Mouse (Mus musculus) heart, postnatal 0 days (tissue): ENCODE data around the gene Apbb1. TPM values are rescaled to one million over a fixed set of nuclear protein-coding genes. Genes with fewer than 3 reads are reported as not detected.

Source experiments
- ATAC-seq: fragments of 200-750 bp; cut with Nextera tagmentation; 2 replicates; pipeline ENCODE4 v1.8.0; 2017; ENCODE audit warnings: low read depth, moderate number of reproducible peaks, moderate library complexity; ENCODE audit not compliant: insufficient read depth
- DNase-seq: peaks from one replicate; pipeline ENCODE4 v3.0.0-alpha.2; 2016; ENCODE audit warnings: low spot score
- H3K27ac ChIP-seq: fragments of 300-500 bp; sonication (generic); 2 replicates; pipeline ENCODE4 v1.5.1; 2014; ENCODE audit warnings: low read depth, mild to moderate bottlenecking
- H3K27me3 ChIP-seq: fragments of 300-500 bp; sonication (generic); 2 replicates; pipeline ENCODE4 v1.6.1; 2014; ENCODE audit warnings: low read length, mixed read lengths; ENCODE audit not compliant: control insufficient read depth, insufficient read depth
- H3K36me3 ChIP-seq: fragments of 300-500 bp; sonication (generic); replicated peaks from 2 replicates; pipeline ENCODE4 v1.6.1; 2014; ENCODE audit warnings: low read length, mixed read lengths; ENCODE audit not compliant: control insufficient read depth, insufficient read depth
- H3K4me1 ChIP-seq: fragments of 300-500 bp; sonication (generic); 2 replicates; pipeline ENCODE4 v1.6.1; 2014; ENCODE audit warnings: antibody characterized with exemption; ENCODE audit not compliant: control insufficient read depth, insufficient read depth
- H3K4me2 ChIP-seq: fragments of 300-500 bp; sonication (generic); 2 replicates; pipeline ENCODE4 v1.6.1; 2014; ENCODE audit warnings: low read depth, mild to moderate bottlenecking, low read length, moderate library complexity
- H3K4me3 ChIP-seq: fragments of 300-500 bp; sonication (generic); 2 replicates; pipeline ENCODE4 v1.5.1; 2014; ENCODE audit warnings: low read depth, low read length
- H3K9ac ChIP-seq: fragments of 300-500 bp; sonication (generic); replicated peaks from 2 replicates; pipeline ENCODE4 v1.6.1; 2014; ENCODE audit warnings: low read depth, low read length, mixed read lengths
- H3K9me3 ChIP-seq: fragments of 300-500 bp; sonication (generic); replicated peaks from 2 replicates; pipeline ENCODE4 v1.6.1; 2016; ENCODE audit warnings: low read length; ENCODE audit not compliant: control insufficient read depth
- CTCF ChIP-seq: IDR thresholded peaks from 2 replicates; pipeline ENCODE4 v1.5.1; 2016; ENCODE audit warnings: antibody characterized with exemption, control low read depth, low read depth
- EP300 ChIP-seq: IDR thresholded peaks from 2 replicates; pipeline ENCODE4 v1.6.1; 2016; ENCODE audit warnings: antibody characterized with exemption, low read depth
- WGBS: fragments of 180-500 bp; shearing (Covaris S2); extraction: QIAGEN DNeasy Blood & Tissue Kit; methylation state at CpG from one replicate; pipeline ENCODE4 v1.1.7; 2014; 5-methylcytosine and 5-hydroxymethylcytosine counted together
- polyA plus RNA-seq: library from polyadenylated mRNA; unstranded; fragments of >200 nt; fragmentation: Nextera tagmentation; extraction: Ambion mirVana; gene quantifications from 2 replicates; pipeline ENCODE4 v1.2.1, GENCODE M21; 2015
- total RNA-seq: library from RNA; depleted of rRNA; stranded (reverse); fragments of >200 nt; gene quantifications from 2 replicates; pipeline ENCODE4 v1.2.3, GENCODE M21; 2014; ENCODE audit warnings: low replicate concordance

The Apbb1 gene
- total and polyA plus RNA-seq, 2 experiments from 2014 or later = 67.3 to 170 TPM

DNA sequence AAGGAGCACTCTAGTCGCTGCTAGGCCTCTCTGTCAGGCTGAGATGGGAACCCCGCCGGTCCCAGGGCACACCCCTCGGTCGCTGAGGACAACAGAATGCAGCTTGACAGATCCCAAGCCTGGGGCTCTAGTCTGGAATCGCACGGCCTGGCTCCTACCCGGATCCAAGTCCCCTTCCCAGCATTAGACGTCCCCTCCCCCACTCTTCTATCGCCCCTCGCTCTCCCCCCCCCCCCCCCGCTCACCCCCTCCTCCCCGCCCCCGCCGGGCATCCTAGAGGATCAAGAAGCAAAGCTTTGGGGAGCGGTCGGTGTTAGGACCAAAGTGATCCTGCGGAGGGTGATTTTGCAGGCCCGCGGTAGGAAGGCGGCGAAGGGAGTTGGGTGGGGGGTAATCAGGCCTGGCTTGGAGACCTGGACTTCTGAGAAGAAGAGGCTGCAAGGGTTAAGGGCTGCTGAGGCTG, 795 bp downstream of the Apbb1 start:
- Histone ChIP-seq H3K27ac (peak overlapping the region; percentile 73; the same call in 1 of the 2 replicates), H3K36me3 (no peaks in the 10 kb centered on the region), H3K4me3 (peak overlapping the region; percentile 73), H3K9me3 (no peaks in the 10 kb centered on the region), H3K27me3 (no peaks in the 10 kb centered on the region), H3K4me2 (peak overlapping the region; percentile 94), H3K4me1 (no peaks in the 10 kb centered on the region; the same call in 1 of the 2 replicates), H3K9ac (peak overlapping the region; percentile 65)
- 2% methylated on average over 17 of the region's 22 CpGs for WGBS
- ATAC-seq = peak; percentile 24
- no peak for DNase-seq
- TF ChIP-seq EP300 (no peak), CTCF (no peak)

DNA sequence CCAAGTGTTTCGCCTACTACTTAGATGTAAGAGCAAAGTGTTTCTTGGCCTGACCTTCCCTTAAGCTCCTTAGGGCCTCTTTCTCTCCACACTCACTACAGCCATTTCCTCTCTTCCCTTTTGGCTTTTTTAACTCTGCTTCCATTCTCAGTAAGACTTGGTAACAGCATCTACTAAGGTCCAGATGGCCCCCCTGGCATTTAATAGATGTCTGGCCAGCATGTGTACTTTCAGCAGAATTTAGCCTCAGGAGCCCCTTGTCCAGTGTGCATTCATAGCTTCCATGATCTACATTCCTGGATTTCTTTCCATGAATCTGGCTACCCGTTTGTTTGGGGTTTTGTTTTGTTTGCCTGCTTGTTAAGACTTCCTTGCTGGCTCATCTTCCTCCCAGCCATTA, 3.0 kb downstream of the Apbb1 start:
- Histone ChIP-seq H3K4me1 (no peaks in the 10 kb centered on the region; the same call in 1 of the 2 replicates), H3K9me3 (no peaks in the 10 kb centered on the region), H3K27ac (no peak overlapping the region), H3K4me3 (no peak overlapping the region), H3K27me3 (no peaks in the 10 kb centered on the region), H3K9ac (no peak overlapping the region), H3K36me3 (peaks cover 9% of the 10 kb centered on the region), H3K4me2 (no peak overlapping the region)
- TF ChIP-seq CTCF (no peak), EP300 (no peak)
- 75% methylated on average over 2 of the region's 2 CpGs for WGBS
- DNase-seq = no peak
- no peak for ATAC-seq

DNA sequence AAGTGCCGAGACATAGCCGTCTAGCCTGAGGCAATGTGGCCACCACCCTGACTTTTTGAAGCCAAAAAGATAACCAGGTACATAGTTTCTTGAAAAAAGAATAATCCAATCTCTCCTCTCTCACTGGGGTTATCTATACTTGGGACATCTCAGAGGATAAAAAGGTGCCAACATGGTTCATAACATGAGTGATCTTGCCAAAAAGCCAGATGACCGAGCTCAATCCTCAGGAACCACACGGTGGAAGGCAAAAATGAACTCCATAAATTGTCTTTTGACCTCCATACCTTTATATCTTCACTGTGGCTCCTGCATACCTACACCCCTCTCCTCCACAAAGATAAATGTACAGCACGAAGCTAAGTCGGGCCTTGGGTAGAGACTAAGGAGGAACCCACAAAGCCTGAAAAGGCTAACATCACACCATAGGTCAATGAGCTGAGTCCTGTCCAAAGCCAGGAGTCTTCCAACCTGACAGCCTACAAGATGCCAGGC, 4.0 kb downstream of the Apbb1 start:
- Histone ChIP-seq H3K27ac (no peak overlapping the region), H3K27me3 (no peaks in the 10 kb centered on the region), H3K4me1 (no peaks in the 10 kb centered on the region; the same call in 1 of the 2 replicates), H3K36me3 (peaks cover 9% of the 10 kb centered on the region), H3K9me3 (no peaks in the 10 kb centered on the region), H3K4me3 (no peak overlapping the region), H3K9ac (no peak overlapping the region), H3K4me2 (no peak overlapping the region)
- 89% methylated on average over 6 of the region's 6 CpGs for WGBS
- DNase-seq = no peak
- ATAC-seq = no peak
- TF ChIP-seq EP300 (no peak), CTCF (no peak)

DNA sequence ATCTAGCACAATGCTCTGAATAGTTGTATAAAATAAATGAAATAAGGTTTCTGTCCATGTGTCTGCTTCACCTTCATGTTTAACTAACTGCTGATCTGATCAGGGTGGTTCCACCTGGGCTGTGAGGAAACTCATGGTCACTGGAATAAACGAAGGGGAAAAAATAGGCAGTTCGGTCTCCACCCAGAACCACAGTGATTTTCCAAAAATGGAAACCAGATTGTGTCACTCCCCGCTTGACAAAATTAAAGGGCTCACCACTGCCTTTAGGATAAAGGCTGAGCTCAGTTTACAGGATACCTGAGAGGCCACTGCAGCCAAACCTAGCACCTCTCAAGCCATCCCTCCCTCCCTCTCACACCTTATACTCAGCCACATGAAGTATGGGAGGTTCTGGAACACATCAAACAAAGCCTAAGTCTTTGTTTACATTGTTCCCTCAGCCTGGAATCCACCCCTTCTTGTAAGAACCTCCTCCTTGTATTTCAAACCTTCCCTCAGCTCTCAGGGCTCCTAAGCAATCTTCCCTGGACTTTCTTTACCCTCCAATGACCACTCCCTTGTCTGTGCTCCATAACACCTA, 5.2 kb downstream of the Apbb1 start:
- Histone ChIP-seq H3K27ac (no peak overlapping the region), H3K9ac (no peak overlapping the region), H3K27me3 (no peaks in the 10 kb centered on the region), H3K36me3 (peaks cover 9% of the 10 kb centered on the region), H3K4me3 (no peak overlapping the region), H3K4me1 (no peaks in the 10 kb centered on the region; the same call in 1 of the 2 replicates), H3K9me3 (no peaks in the 10 kb centered on the region), H3K4me2 (no peak overlapping the region)
- TF ChIP-seq EP300 (no peak), CTCF (no peak)
- ATAC-seq (no peak), DNase-seq (no peak)
- 48% methylated on average over 3 of the region's 3 CpGs for WGBS

DNA sequence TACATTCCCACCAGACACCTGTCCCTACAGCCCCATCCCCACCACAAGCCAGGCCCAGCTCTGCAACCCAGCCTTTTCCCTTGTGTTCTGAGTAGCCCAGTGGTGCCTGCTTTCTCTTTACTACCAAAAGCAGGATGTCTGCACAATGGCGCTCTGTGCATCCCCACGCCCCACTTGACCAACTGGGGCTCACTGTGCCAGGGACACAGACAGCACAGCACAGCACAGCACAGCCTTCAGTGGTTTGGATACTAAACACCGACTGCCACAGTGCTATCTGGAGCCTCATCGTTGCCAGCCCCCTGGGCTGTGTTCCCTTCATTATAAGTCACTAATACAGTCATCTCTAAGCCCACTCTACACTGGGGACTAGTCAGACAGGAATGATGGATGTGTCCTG, 6.9 kb downstream of the Apbb1 start:
- peaks cover 9% of the 10 kb centered on the region for H3K36me3 ChIP-seq
- H3K27ac ChIP-seq = no peak overlapping the region
- H3K9ac ChIP-seq = no peak overlapping the region
- ATAC-seq (no peak), DNase-seq (no peak)
- TF ChIP-seq EP300 (no peak), CTCF (no peak)
- H3K9me3 ChIP-seq = no peaks in the 10 kb centered on the region
- no peaks in the 10 kb centered on the region for H3K27me3 ChIP-seq
- H3K4me1 ChIP-seq = peaks cover 10% of the 10 kb centered on the region
- no peak overlapping the region for H3K4me2 ChIP-seq
- WGBS = 83% methylated on average over 4 of the region's 4 CpGs
- H3K4me3 ChIP-seq = no peak overlapping the region

DNA sequence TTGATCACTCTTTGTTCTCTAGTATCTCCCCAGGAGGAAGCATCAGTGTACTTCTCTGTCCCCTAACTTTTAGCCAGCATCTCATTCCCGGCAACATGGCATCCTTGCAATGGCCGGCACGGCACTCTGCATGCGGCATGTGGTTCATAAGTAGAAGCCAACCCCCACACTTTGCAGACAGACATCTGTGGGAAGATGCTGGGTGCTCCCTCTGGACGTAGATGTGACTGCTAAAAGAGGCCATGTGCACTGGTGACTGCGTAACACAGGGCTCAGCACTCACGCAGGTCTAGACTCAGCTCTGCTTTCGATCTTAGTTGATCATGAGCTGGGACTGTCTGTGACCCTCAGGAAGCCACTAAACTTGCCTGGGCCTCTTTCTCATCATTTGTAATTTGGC, 8.5 kb downstream of the Apbb1 start:
- Histone ChIP-seq H3K4me3 (no peak overlapping the region), H3K9ac (no peak overlapping the region), H3K36me3 (peaks cover 9% of the 10 kb centered on the region), H3K27me3 (no peaks in the 10 kb centered on the region), H3K27ac (no peak overlapping the region), H3K4me1 (peaks cover 10% of the 10 kb centered on the region), H3K9me3 (no peaks in the 10 kb centered on the region), H3K4me2 (no peak overlapping the region)
- DNase-seq (no peak), ATAC-seq (no peak)
- TF ChIP-seq EP300 (no peak), CTCF (no peak)
- 92% methylated on average over 8 of the region's 8 CpGs for WGBS
